Mouse (Mus musculus): ENCODE data around the gene Ptprr. TPM values are rescaled to one million over a fixed set of nuclear protein-coding genes. Genes with fewer than 3 reads are reported as not detected.

Gene Ptprr
- polyA plus RNA-seq, 1 experiment from 2014 or later: 0.52 TPM

- 94% methylated on average over 11 of the region's 11 CpGs for WGBS
- no peak for ATAC-seq (ENCODE audit: low FRiP score, low TSS enrichment)
Measured at GRCm38 (mm10) chr10:116112868-116113267, 94.9 kb downstream of the Ptprr start.

GRCm38 (mm10) chr10:116113867-116114474 is 96.0 kb downstream of the Ptprr start, which contains the start of gene 4933416C03Rik:
Gene 4933416C03Rik (minus strand): TSS chr10:116113917.
- no peaks in the 10 kb centered on the region for H3K36me3 ChIP-seq (ENCODE audit: insufficient read depth, low read length)
- H3K27ac ChIP-seq (ENCODE audit: low read length): no peak within 1 kb of the TSS
- no peaks in the 10 kb centered on the region; the same call in 1 of the 2 replicates for H3K9me3 ChIP-seq (ENCODE audit: low read length)
- 98% methylated on average over 39 of the region's 39 CpGs for WGBS
- no peak within 1 kb of the TSS for H3K4me3 ChIP-seq (ENCODE audit: low read length)
- no peak for ATAC-seq (ENCODE audit: low FRiP score, low TSS enrichment)
- H3K9ac ChIP-seq (replicated peaks; ENCODE audit: low read length): no peak within 1 kb of the TSS
- no peak within 1 kb of the TSS for H3K4me2 ChIP-seq (replicated peaks; ENCODE audit: low read depth, low read length)
- no peaks in the 10 kb centered on the region for H3K27me3 ChIP-seq (ENCODE audit: insufficient read depth, low read length)
- H3K4me1 ChIP-seq (ENCODE audit: insufficient read depth, low read length): no peaks in the 10 kb centered on the region

More at GRCm38 (mm10) chr10:116112868-116113267, 94.9 kb downstream of the Ptprr start:
- Histone ChIP-seq H3K9ac (replicated peaks; ENCODE audit: low read length) (no peak overlapping the region), H3K27me3 (ENCODE audit: insufficient read depth, low read length) (no peaks in the 10 kb centered on the region), H3K27ac (ENCODE audit: low read length) (no peak overlapping the region), H3K9me3 (ENCODE audit: low read length) (no peaks in the 10 kb centered on the region; the same call in 1 of the 2 replicates), H3K4me1 (ENCODE audit: insufficient read depth, low read length) (no peaks in the 10 kb centered on the region), H3K4me2 (replicated peaks; ENCODE audit: low read depth, low read length) (no peak overlapping the region), H3K4me3 (ENCODE audit: low read length) (no peak overlapping the region), H3K36me3 (ENCODE audit: insufficient read depth, low read length) (no peaks in the 10 kb centered on the region)

GRCm38 (mm10) chr10:116115881-116116677 is 98.1 kb downstream of the Ptprr start:
- H3K4me3 ChIP-seq (ENCODE audit: low read length): no peak overlapping the region
- H3K9ac ChIP-seq (replicated peaks; ENCODE audit: low read length): no peak overlapping the region
- H3K4me1 ChIP-seq (ENCODE audit: insufficient read depth, low read length): no peaks in the 10 kb centered on the region
- WGBS: 71% methylated on average over 4 of the region's 4 CpGs
- no peak overlapping the region for H3K4me2 ChIP-seq (replicated peaks; ENCODE audit: low read depth, low read length)
- no peaks in the 10 kb centered on the region for H3K27me3 ChIP-seq (ENCODE audit: insufficient read depth, low read length)
- H3K9me3 ChIP-seq (ENCODE audit: low read length): no peaks in the 10 kb centered on the region; the same call in 1 of the 2 replicates
- no peak for ATAC-seq (ENCODE audit: low FRiP score, low TSS enrichment)
- H3K27ac ChIP-seq (ENCODE audit: low read length): no peak overlapping the region
- no peaks in the 10 kb centered on the region for H3K36me3 ChIP-seq (ENCODE audit: insufficient read depth, low read length)

- Histone ChIP-seq H3K4me2 (replicated peaks; ENCODE audit: low read depth, low read length) (no peak overlapping the region), H3K9me3 (ENCODE audit: low read length) (no peaks in the 10 kb centered on the region; the same call in 1 of the 2 replicates), H3K36me3 (ENCODE audit: insufficient read depth, low read length) (no peaks in the 10 kb centered on the region), H3K27me3 (ENCODE audit: insufficient read depth, low read length) (no peaks in the 10 kb centered on the region), H3K27ac (ENCODE audit: low read length) (no peak overlapping the region), H3K4me1 (ENCODE audit: insufficient read depth, low read length) (no peaks in the 10 kb centered on the region), H3K4me3 (ENCODE audit: low read length) (no peak overlapping the region), H3K9ac (replicated peaks; ENCODE audit: low read length) (no peak overlapping the region)
- no peak for ATAC-seq (ENCODE audit: low FRiP score, low TSS enrichment)
- 73% methylated on average over 8 of the region's 8 CpGs for WGBS
Measured at GRCm38 (mm10) chr10:116117060-116117459, 99.0 kb downstream of the Ptprr start.

- 88% methylated on average over 2 of the region's 2 CpGs for WGBS
- no peaks in the 10 kb centered on the region for H3K9me3 ChIP-seq (ENCODE audit: low read length)
- no peak overlapping the region for H3K9ac ChIP-seq (replicated peaks; ENCODE audit: low read length)
- no peak overlapping the region for H3K4me2 ChIP-seq (replicated peaks; ENCODE audit: low read depth, low read length)
- no peak overlapping the region for H3K27ac ChIP-seq (ENCODE audit: low read length)
- H3K4me3 ChIP-seq (ENCODE audit: low read length): no peak overlapping the region
- no peak for ATAC-seq (ENCODE audit: low FRiP score, low TSS enrichment)
- no peaks in the 10 kb centered on the region for H3K27me3 ChIP-seq (ENCODE audit: insufficient read depth, low read length)
- H3K36me3 ChIP-seq (ENCODE audit: insufficient read depth, low read length): no peaks in the 10 kb centered on the region
- no peaks in the 10 kb centered on the region for H3K4me1 ChIP-seq (ENCODE audit: insufficient read depth, low read length)
Measured at GRCm38 (mm10) chr10:116121463-116121862, 103.5 kb downstream of the Ptprr start.

GRCm38 (mm10) chr10:116123808-116124207 is 105.8 kb downstream of the Ptprr start:
- no peak overlapping the region for H3K4me3 ChIP-seq (ENCODE audit: low read length)
- H3K36me3 ChIP-seq (ENCODE audit: insufficient read depth, low read length): no peaks in the 10 kb centered on the region
- no peaks in the 10 kb centered on the region for H3K9me3 ChIP-seq (ENCODE audit: low read length)
- no peaks in the 10 kb centered on the region for H3K27me3 ChIP-seq (ENCODE audit: insufficient read depth, low read length)
- no peak for ATAC-seq (ENCODE audit: low FRiP score, low TSS enrichment)
- H3K4me2 ChIP-seq (replicated peaks; ENCODE audit: low read depth, low read length): no peak overlapping the region
- H3K4me1 ChIP-seq (ENCODE audit: insufficient read depth, low read length): no peaks in the 10 kb centered on the region
- H3K9ac ChIP-seq (replicated peaks; ENCODE audit: low read length): no peak overlapping the region
- 81% methylated on average over 2 of the region's 2 CpGs for WGBS
- H3K27ac ChIP-seq (ENCODE audit: low read length): no peak overlapping the region

- Histone ChIP-seq H3K9ac (replicated peaks; ENCODE audit: low read length) (no peak overlapping the region), H3K4me1 (ENCODE audit: insufficient read depth, low read length) (no peaks in the 10 kb centered on the region), H3K9me3 (ENCODE audit: low read length) (no peaks in the 10 kb centered on the region), H3K27ac (ENCODE audit: low read length) (no peak overlapping the region), H3K36me3 (ENCODE audit: insufficient read depth, low read length) (no peaks in the 10 kb centered on the region), H3K4me3 (ENCODE audit: low read length) (no peak overlapping the region), H3K4me2 (replicated peaks; ENCODE audit: low read depth, low read length) (no peak overlapping the region), H3K27me3 (ENCODE audit: insufficient read depth, low read length) (no peaks in the 10 kb centered on the region)
- no peak for ATAC-seq (ENCODE audit: low FRiP score, low TSS enrichment)
- WGBS: 76% methylated on average over 5 of the region's 5 CpGs
Measured at GRCm38 (mm10) chr10:116125364-116125763, 107.4 kb downstream of the Ptprr start.

GRCm38 (mm10) chr10:116130401-116130800 is 112.4 kb downstream of the Ptprr start:
- Histone ChIP-seq H3K9me3 (ENCODE audit: low read length) (no peaks in the 10 kb centered on the region), H3K27me3 (ENCODE audit: insufficient read depth, low read length) (no peaks in the 10 kb centered on the region), H3K27ac (ENCODE audit: low read length) (no peak overlapping the region), H3K4me3 (ENCODE audit: low read length) (no peak overlapping the region), H3K36me3 (ENCODE audit: insufficient read depth, low read length) (no peaks in the 10 kb centered on the region), H3K9ac (replicated peaks; ENCODE audit: low read length) (no peak overlapping the region), H3K4me1 (ENCODE audit: insufficient read depth, low read length) (no peaks in the 10 kb centered on the region), H3K4me2 (replicated peaks; ENCODE audit: low read depth, low read length) (no peak overlapping the region)
- no peak for ATAC-seq (ENCODE audit: low FRiP score, low TSS enrichment)
- WGBS: 70% methylated on average over 3 of the region's 3 CpGs

GRCm38 (mm10) chr10:116131223-116131622 is 113.2 kb downstream of the Ptprr start:
- WGBS: 70% methylated on average over 4 of the region's 4 CpGs
- Histone ChIP-seq H3K27me3 (ENCODE audit: insufficient read depth, low read length) (no peaks in the 10 kb centered on the region), H3K4me2 (replicated peaks; ENCODE audit: low read depth, low read length) (no peak overlapping the region), H3K27ac (ENCODE audit: low read length) (no peak overlapping the region), H3K36me3 (ENCODE audit: insufficient read depth, low read length) (no peaks in the 10 kb centered on the region), H3K4me3 (ENCODE audit: low read length) (no peak overlapping the region), H3K4me1 (ENCODE audit: insufficient read depth, low read length) (no peaks in the 10 kb centered on the region), H3K9ac (replicated peaks; ENCODE audit: low read length) (no peak overlapping the region), H3K9me3 (ENCODE audit: low read length) (no peaks in the 10 kb centered on the region)
- no peak for ATAC-seq (ENCODE audit: low FRiP score, low TSS enrichment)

GRCm38 (mm10) chr10:116132233-116132632 is 114.2 kb downstream of the Ptprr start:
- WGBS: 73% methylated on average over 4 of the region's 4 CpGs
- no peak for ATAC-seq (ENCODE audit: low FRiP score, low TSS enrichment)

More at GRCm38 (mm10) chr10:116132233-116132632, 114.2 kb downstream of the Ptprr start:
- no peaks in the 10 kb centered on the region for H3K4me1 ChIP-seq (ENCODE audit: insufficient read depth, low read length)
- no peaks in the 10 kb centered on the region for H3K36me3 ChIP-seq (ENCODE audit: insufficient read depth, low read length)
- H3K4me3 ChIP-seq (ENCODE audit: low read length): no peak overlapping the region
- H3K27ac ChIP-seq (ENCODE audit: low read length): no peak overlapping the region
- no peak overlapping the region for H3K4me2 ChIP-seq (replicated peaks; ENCODE audit: low read depth, low read length)
- H3K9me3 ChIP-seq (ENCODE audit: low read length): no peaks in the 10 kb centered on the region
- H3K27me3 ChIP-seq (ENCODE audit: insufficient read depth, low read length): no peaks in the 10 kb centered on the region
- no peak overlapping the region for H3K9ac ChIP-seq (replicated peaks; ENCODE audit: low read length)
